Mouse (Mus musculus): ENCODE results near the gene Flg2. TPM values are rescaled to one million over a fixed set of nuclear protein-coding genes. Genes with fewer than 3 reads are reported as not detected.

Flg2 gene
- polyA plus RNA-seq (2015; fragmentation: Nextera tagmentation; extraction: Ambion mirVana) = not detected in 2 replicates

GRCm38 (mm10) chr3:93196978-93197377 lies at the start of gene Flg2:
Flg2 (plus strand) TSS chr3:93197278.

Other genes starting within 250 kb of the Flg2 start
- not detected in 2 replicates for gene Lce3d, start 239.9 kb upstream of the Flg2 start, polyA plus RNA-seq (2015; fragmentation: Nextera tagmentation; extraction: Ambion mirVana)
- not detected in 2 replicates for gene Lce3e, start 230.2 kb upstream of the Flg2 start, polyA plus RNA-seq (2015; fragmentation: Nextera tagmentation; extraction: Ambion mirVana)
- not detected in 2 replicates for gene Lce3f, start 205.1 kb upstream of the Flg2 start, polyA plus RNA-seq (2015; fragmentation: Nextera tagmentation; extraction: Ambion mirVana)
- 0.25 TPM in 1 of 2 replicates, not detected in the other for gene Crct1, start 181.6 kb upstream of the Flg2 start, polyA plus RNA-seq (2015; fragmentation: Nextera tagmentation; extraction: Ambion mirVana)
- not detected in 2 replicates for gene Lce1m, start 178.2 kb upstream of the Flg2 start, polyA plus RNA-seq (2015; fragmentation: Nextera tagmentation; extraction: Ambion mirVana)
- gene Gm4858, start 128.5 kb upstream of the Flg2 start, polyA plus RNA-seq (2015; fragmentation: Nextera tagmentation; extraction: Ambion mirVana) = not detected in 2 replicates
- not detected in 2 replicates for gene Crnn, start 52.5 kb upstream of the Flg2 start, polyA plus RNA-seq (2015; fragmentation: Nextera tagmentation; extraction: Ambion mirVana)
- 0.15 TPM in 1 of 2 replicates, not detected in the other for gene Flg, start 76.2 kb downstream of the Flg2 start, polyA plus RNA-seq (2015; fragmentation: Nextera tagmentation; extraction: Ambion mirVana)
- gene Hrnr, start 122.5 kb downstream of the Flg2 start, polyA plus RNA-seq (2015; fragmentation: Nextera tagmentation; extraction: Ambion mirVana) = not detected in 2 replicates
- gene Rptn, start 196.4 kb downstream of the Flg2 start, polyA plus RNA-seq (2015; fragmentation: Nextera tagmentation; extraction: Ambion mirVana) = 0.02 TPM in 1 of 2 replicates, not detected in the other
- 0.14 and 0.17 TPM in 2 replicates for gene Tchh, start 245.1 kb downstream of the Flg2 start, polyA plus RNA-seq (2015; fragmentation: Nextera tagmentation; extraction: Ambion mirVana)